Mouse (Mus musculus) neural tube, embryonic 13.5 days (tissue): ENCODE data around the gene Ech1. TPM values are rescaled to one million over a fixed set of nuclear protein-coding genes. Genes with fewer than 3 reads are reported as not detected.
"Not testable (repeated sequence)": the region's sequence is repeated elsewhere in the genome, so short reads cannot be mapped to it uniquely, and the experiment has no call there.

ENCODE experiments used
- ATAC-seq: fragments of 200-750 bp; cut with Nextera tagmentation; 2 replicates; pipeline ENCODE4 v1.8.0; 2017; ENCODE audit warnings: low read depth, mild to moderate bottlenecking, moderate TSS enrichment, moderate library complexity
- H3K27ac ChIP-seq: fragments of 300-500 bp; sonication (generic); replicated peaks from 2 replicates; pipeline ENCODE4 v1.5.1; 2015; ENCODE audit warnings: moderate library complexity, mild to moderate bottlenecking, inconsistent platforms
- H3K27me3 ChIP-seq: fragments of 300-500 bp; sonication (generic); 2 replicates; pipeline ENCODE4 v1.6.1; 2015; ENCODE audit warnings: mild to moderate bottlenecking, inconsistent platforms
- H3K36me3 ChIP-seq: fragments of 300-500 bp; sonication (generic); 2 replicates; pipeline ENCODE4 v1.6.1; 2015; ENCODE audit warnings: mild to moderate bottlenecking, inconsistent platforms
- H3K4me1 ChIP-seq: fragments of 300-500 bp; sonication (generic); replicated peaks from 2 replicates; pipeline ENCODE4 v1.6.1; 2015; ENCODE audit warnings: inconsistent platforms
- H3K4me2 ChIP-seq: fragments of 300-500 bp; sonication (generic); 2 replicates; pipeline ENCODE4 v1.6.1; 2015; ENCODE audit warnings: inconsistent platforms, mild to moderate bottlenecking, moderate library complexity
- H3K4me3 ChIP-seq: fragments of 300-500 bp; sonication (generic); 2 replicates; pipeline ENCODE4 v1.5.1; 2015; ENCODE audit warnings: mild to moderate bottlenecking, inconsistent platforms
- H3K9ac ChIP-seq: fragments of 300-500 bp; sonication (generic); 2 replicates; pipeline ENCODE4 v1.6.1; 2015; ENCODE audit warnings: moderate library complexity, mild to moderate bottlenecking, inconsistent platforms
- H3K9me3 ChIP-seq: fragments of 300-500 bp; sonication (generic); 2 replicates; pipeline ENCODE4 v1.6.1; 2016; ENCODE audit warnings: inconsistent platforms
- whole genome bisulfite sequencing: fragments of 180-500 bp; shearing (Covaris S2); methylation state at CpG from one replicate; pipeline ENCODE4 v1.1.7; 2015; 5-methylcytosine and 5-hydroxymethylcytosine counted together
- polyA plus RNA-seq: library from polyadenylated mRNA; unstranded; fragments of >200 nt; fragmentation: Nextera tagmentation; extraction: Ambion mirVana; gene quantifications from 2 replicates; pipeline ENCODE4 v1.2.1, GENCODE M21; 2015

Ech1 gene
- polyA plus RNA-seq, 1 experiment from 2014 or later, result 98.1 TPM

DNA sequence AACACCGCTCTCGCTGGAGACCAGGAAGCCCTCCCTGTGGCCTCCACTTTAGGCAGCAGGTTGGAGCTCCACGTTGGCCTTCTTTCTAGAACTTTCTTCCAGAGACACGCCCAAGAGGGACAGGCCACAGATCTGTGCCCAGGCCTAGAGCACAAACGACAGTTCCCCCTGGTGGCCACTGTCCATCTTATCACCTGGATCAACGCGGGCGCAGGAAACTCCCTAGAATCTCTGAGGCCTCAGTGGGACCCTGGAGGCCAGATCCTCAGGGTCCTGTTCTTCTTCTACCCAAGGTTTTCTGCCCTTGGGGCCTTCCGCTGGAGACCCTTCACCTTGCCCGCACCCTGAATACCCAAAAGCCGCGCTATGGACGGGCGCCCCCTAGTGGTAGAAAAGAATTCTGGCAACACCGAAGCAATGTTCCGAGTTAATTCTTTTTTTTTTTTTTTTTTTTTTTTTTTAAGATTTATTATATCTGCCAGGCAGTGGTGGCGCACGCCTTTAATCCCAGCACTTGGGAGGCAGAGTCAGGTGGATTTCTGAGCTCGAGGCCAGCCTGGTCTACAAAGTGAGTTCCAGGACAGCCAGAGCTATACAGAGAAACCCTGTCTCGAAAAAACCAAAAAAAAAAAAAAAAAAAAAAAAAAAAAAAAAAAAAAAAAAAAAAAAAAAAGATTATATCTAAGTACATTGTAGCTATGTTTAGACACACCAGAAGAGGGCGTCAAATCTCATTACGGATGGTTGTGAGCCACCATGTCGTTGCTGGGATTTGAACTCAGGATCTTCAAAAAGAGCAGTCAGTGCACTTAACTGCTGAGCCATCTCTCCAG is 42.7 kb downstream of the Ech1 start:
- H3K36me3 ChIP-seq, H3K4me3 ChIP-seq, H3K27ac ChIP-seq, H3K27me3 ChIP-seq, H3K9ac ChIP-seq, ATAC-seq, H3K9me3 ChIP-seq: not testable (repeated sequence)
- H3K4me2 ChIP-seq, result 0 out of 2 replicates have a peak overlapping the region, but pooled peaks have one; percentile 9
- H3K4me1 ChIP-seq, result peaks cover 20% of the 10 kb centered on the region
- WGBS, result 29% methylated on average over 23 of the region's 23 CpGs

DNA sequence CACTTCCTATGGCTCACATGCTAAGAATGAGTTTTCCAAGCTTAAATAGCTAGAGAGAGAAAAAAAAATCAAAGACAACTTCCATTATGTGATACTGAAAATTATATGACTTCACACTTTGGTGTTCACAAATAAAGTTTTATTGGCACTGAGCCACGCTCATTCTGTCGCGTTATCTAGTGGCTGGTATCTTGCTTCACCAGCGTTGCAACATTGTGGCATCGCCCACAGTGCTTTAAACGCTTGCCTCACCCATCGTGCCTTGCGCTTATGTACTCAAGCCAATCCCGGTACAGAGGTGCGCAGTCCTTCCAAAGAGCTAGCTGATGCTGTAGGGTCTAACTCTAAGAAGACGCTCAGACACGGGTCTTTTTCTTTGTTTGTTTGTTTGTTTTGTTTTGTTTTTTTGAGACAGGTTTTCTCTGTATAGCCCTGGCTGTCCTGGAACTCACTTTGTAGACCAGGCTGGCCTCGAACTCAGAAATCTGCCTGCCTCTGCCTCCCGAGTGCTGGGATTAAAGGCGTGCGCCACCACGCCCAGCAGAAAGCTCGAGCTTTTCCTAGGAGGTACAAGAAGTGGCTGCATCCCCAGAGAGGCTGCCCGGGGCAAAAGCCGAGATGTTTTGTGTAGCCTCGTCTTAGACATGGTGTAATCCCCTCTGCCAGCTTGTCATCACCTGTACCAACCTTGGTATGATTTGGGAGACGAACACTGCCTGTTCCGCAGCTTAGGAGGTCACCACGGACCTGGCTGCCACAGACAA is 46.1 kb downstream of the Ech1 start:
- no peaks in the 10 kb centered on the region for H3K36me3 ChIP-seq
- no peak overlapping the region for H3K27ac ChIP-seq
- 91% methylated on average over 24 of the region's 24 CpGs for WGBS
- no peak for ATAC-seq
- no peaks in the 10 kb centered on the region for H3K27me3 ChIP-seq
- H3K9ac ChIP-seq, result no peak overlapping the region
- H3K9me3 ChIP-seq, result no peaks in the 10 kb centered on the region
- H3K4me2 ChIP-seq, result no peak overlapping the region
- H3K4me3 ChIP-seq, result no peak overlapping the region
- peaks cover 3% of the 10 kb centered on the region for H3K4me1 ChIP-seq

DNA sequence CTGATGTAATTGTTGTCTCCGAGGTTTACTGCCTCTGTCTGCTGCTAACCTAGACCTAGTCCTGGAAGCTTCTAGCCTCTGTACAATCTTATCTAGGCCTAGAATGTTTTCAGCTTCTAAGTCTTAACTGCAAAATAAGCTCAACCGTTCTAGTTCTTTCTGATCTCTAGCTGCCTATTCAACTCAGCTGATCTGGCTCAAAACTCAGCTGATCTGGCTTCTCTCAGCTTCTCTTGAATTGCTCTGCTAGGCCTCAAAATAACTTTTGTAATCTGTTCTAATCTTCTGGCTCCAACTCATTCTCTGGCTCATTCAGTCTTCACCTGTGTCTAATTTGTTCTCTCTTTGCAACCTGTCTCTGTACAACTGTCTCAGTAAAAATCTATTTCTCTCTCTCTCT is 49.5 kb downstream of the Ech1 start:
- no peak overlapping the region for H3K9ac ChIP-seq
- H3K36me3 ChIP-seq, result no peaks in the 10 kb centered on the region
- no peaks in the 10 kb centered on the region for H3K27me3 ChIP-seq
- no peaks in the 10 kb centered on the region for H3K9me3 ChIP-seq
- 63% methylated on average over 2 of the region's 2 CpGs for WGBS
- H3K4me3 ChIP-seq, result no peak overlapping the region
- no peak for ATAC-seq
- H3K4me2 ChIP-seq, result no peak overlapping the region
- no peaks in the 10 kb centered on the region for H3K4me1 ChIP-seq
- H3K27ac ChIP-seq, result no peak overlapping the region

DNA sequence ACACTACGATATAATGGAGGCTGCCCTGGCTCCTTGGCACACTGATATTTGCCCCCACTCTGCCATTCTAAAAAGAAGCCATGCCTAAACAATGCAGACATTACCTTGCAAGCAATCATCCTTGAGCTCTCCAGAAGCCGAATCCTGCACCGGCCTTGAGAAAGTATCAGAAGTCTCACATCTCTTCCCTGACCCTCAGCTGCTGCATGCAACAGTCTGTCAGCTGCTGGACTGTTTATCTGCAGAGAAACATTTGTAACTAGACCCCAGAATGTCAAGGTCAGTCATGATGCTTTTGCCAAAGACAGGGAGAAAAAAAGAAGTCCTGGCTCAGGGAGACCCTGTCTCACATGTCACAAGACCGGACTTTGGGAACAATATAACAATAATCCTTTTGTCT is 51.1 kb downstream of the Ech1 start:
- no peak for ATAC-seq
- Histone ChIP-seq H3K9me3 (no peaks in the 10 kb centered on the region), H3K9ac (no peak overlapping the region), H3K4me2 (no peak overlapping the region), H3K27me3 (no peaks in the 10 kb centered on the region), H3K27ac (no peak overlapping the region), H3K4me3 (no peak overlapping the region), H3K4me1 (no peaks in the 10 kb centered on the region), H3K36me3 (no peaks in the 10 kb centered on the region)
- 79% methylated on average over 4 of the region's 4 CpGs for WGBS

- no peak for ATAC-seq
- WGBS, result 88% methylated on average over 7 of the region's 7 CpGs
- H3K27ac ChIP-seq, result no peak overlapping the region
- no peak overlapping the region for H3K9ac ChIP-seq
- 0 out of 2 replicates have a peak, but pooled peaks cover 3% of the 10 kb centered on the region for H3K4me1 ChIP-seq
- no peak overlapping the region for H3K4me3 ChIP-seq
- H3K9me3 ChIP-seq, result no peaks in the 10 kb centered on the region
- H3K36me3 ChIP-seq, result no peaks in the 10 kb centered on the region
- no peaks in the 10 kb centered on the region for H3K27me3 ChIP-seq
- no peak overlapping the region for H3K4me2 ChIP-seq
These were observed 52.1 kb downstream of the Ech1 start for GRCm38 (mm10) chr7:28877155-28877554.

GRCm38 (mm10) chr7:28877856-28878255 is 52.8 kb downstream of the Ech1 start:
- Histone ChIP-seq H3K27ac (no peak overlapping the region), H3K4me3 (no peak overlapping the region), H3K9me3 (no peaks in the 10 kb centered on the region), H3K4me1 (0 out of 2 replicates have a peak, but pooled peaks cover 3% of the 10 kb centered on the region), H3K9ac (no peak overlapping the region), H3K27me3 (no peaks in the 10 kb centered on the region), H3K36me3 (no peaks in the 10 kb centered on the region), H3K4me2 (no peak overlapping the region)
- WGBS, result 82% methylated on average over 4 of the region's 4 CpGs
- no peak for ATAC-seq

- Histone ChIP-seq H3K36me3 (no peaks in the 10 kb centered on the region), H3K27ac (no peak overlapping the region), H3K9me3 (no peaks in the 10 kb centered on the region), H3K27me3 (no peaks in the 10 kb centered on the region), H3K4me2 (no peak overlapping the region), H3K9ac (no peak overlapping the region), H3K4me3 (no peak overlapping the region), H3K4me1 (0 out of 2 replicates have a peak, but pooled peaks cover 3% of the 10 kb centered on the region)
- ATAC-seq, result no peak
- 71% methylated on average over 7 of the region's 7 CpGs for WGBS
These were observed 54.6 kb downstream of the Ech1 start for GRCm38 (mm10) chr7:28879606-28880005.

GRCm38 (mm10) chr7:28880554-28880953 is 55.5 kb downstream of the Ech1 start:
- no peak for ATAC-seq
- H3K4me3 ChIP-seq, result no peak overlapping the region
- WGBS, result 74% methylated on average over 10 of the region's 10 CpGs
- H3K9ac ChIP-seq, result no peak overlapping the region
- H3K9me3 ChIP-seq, result no peaks in the 10 kb centered on the region
- no peaks in the 10 kb centered on the region for H3K27me3 ChIP-seq
- no peaks in the 10 kb centered on the region for H3K36me3 ChIP-seq
- H3K27ac ChIP-seq, result no peak overlapping the region
- no peak overlapping the region for H3K4me2 ChIP-seq
- H3K4me1 ChIP-seq, result 0 out of 2 replicates have a peak, but pooled peaks cover 3% of the 10 kb centered on the region

DNA sequence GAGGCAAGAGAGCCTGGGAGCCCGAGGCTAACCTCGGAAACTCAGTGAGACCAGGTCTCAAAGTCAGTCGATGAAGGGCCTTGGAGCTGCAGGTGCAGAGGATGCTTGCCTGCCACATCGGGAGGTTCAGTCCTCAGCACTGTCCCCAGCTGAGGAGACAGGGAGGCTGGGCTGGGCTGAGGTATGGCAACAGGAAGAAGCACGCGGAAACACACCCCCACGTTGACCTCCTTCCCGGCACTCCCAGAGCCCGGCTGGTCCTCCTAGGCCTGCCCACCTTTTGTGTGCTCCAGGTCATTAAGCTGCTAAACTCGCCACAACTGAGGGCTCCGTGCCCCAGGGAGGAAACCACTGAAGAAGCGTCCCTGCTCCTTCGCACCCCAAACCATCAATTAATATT is 56.2 kb downstream of the Ech1 start, which contains the start of gene Capn12:
Gene Capn12 (plus strand): TSS at position 224 of the 400 bp plus-strand sequence.
- Histone ChIP-seq H3K4me1 (0 out of 2 replicates have a peak, but pooled peaks cover 3% of the 10 kb centered on the region), H3K9ac (no peak within 1 kb of the TSS), H3K4me2 (no peak within 1 kb of the TSS), H3K36me3 (no peaks in the 10 kb centered on the region), H3K9me3 (no peaks in the 10 kb centered on the region), H3K27me3 (no peaks in the 10 kb centered on the region), H3K27ac (no peak within 1 kb of the TSS), H3K4me3 (no peak within 1 kb of the TSS)
- no peak for ATAC-seq
- 32% methylated on average over 13 of the region's 13 CpGs for WGBS

Other genes starting within 250 kb of the Ech1 start
- gene Samd4b, start 227.1 kb upstream of the Ech1 start, polyA plus RNA-seq, result 25.6 and 26.9 TPM in 2 replicates
- gene Pak4, start 227.0 kb upstream of the Ech1 start, polyA plus RNA-seq, result 20.1 and 20.2 TPM in 2 replicates
- not detected in 2 replicates for gene Acp7, start 193.9 kb upstream of the Ech1 start, polyA plus RNA-seq
- gene Fbxo27, start 132.4 kb upstream of the Ech1 start, polyA plus RNA-seq, result 4.8 and 6.5 TPM in 2 replicates
- gene Fbxo17, start 108.4 kb upstream of the Ech1 start, polyA plus RNA-seq, result 6.3 and 7.1 TPM in 2 replicates
- 115 and 122 TPM in 2 replicates for gene Mrps12, start 83.4 kb upstream of the Ech1 start, polyA plus RNA-seq
- gene Sars2, start 83.2 kb upstream of the Ech1 start, polyA plus RNA-seq, result 23.0 and 24.6 TPM in 2 replicates
- 7.3 and 8.7 TPM in 2 replicates for gene Ccer2, start 69.0 kb upstream of the Ech1 start, polyA plus RNA-seq
- 101 and 104 TPM in 2 replicates for gene Sirt2, start 58.5 kb upstream of the Ech1 start, polyA plus RNA-seq
- gene Nfkbib, start 57.7 kb upstream of the Ech1 start, polyA plus RNA-seq, result 63.4 and 67.7 TPM in 2 replicates
- gene Rinl, start 36.2 kb upstream of the Ech1 start, polyA plus RNA-seq, result 1.7 and 2.6 TPM in 2 replicates
- 214 and 237 TPM in 2 replicates for gene Hnrnpl, start 16.7 kb upstream of the Ech1 start, polyA plus RNA-seq
- 5.0 and 6.2 TPM in 2 replicates for gene Lgals4, start 8.6 kb downstream of the Ech1 start, polyA plus RNA-seq
- gene Lgals7, start 38.6 kb downstream of the Ech1 start, polyA plus RNA-seq, result 4.5 and 6.1 TPM in 2 replicates
- gene Capn12, start 56.2 kb downstream of the Ech1 start, polyA plus RNA-seq, result 0.29 and 0.55 TPM in 2 replicates
- gene Actn4, start 137.1 kb downstream of the Ech1 start, polyA plus RNA-seq, result 142 and 147 TPM in 2 replicates
- 352 and 359 TPM in 2 replicates for gene Eif3k, start 156.6 kb downstream of the Ech1 start, polyA plus RNA-seq
- 4.1 and 5.3 TPM in 2 replicates for gene Map4k1, start 156.8 kb downstream of the Ech1 start, polyA plus RNA-seq